In genomic region chr2:139198281-139198680, GRCm38 (mm10) we compare ENCODE assay signal across 23 mouse cellular contexts.
A peak's percentile ranks its signal among the peaks of the same experiment; 100 is the strongest.
DNase-seq lines count a peak whose midpoint lies in the region; ATAC-seq lines count a peak whose summit lies in the region.
"Had no signal": no experiment of that assay in that cellular context is flagged by ENCODE, and none has a peak within 500 bp of the region (broad histone marks: within the 10 kb centered on the region; RNA-seq: fewer than 3 reads in every experiment).

No protein-coding gene starts in this region.

- no peak overlapping the region for H3K27ac ChIP-seq in forebrain, embryonic 14.5 days (ENCODE audit: low read depth, low read length)
- H3K27ac ChIP-seq: embryonic facial prominence, embryonic 12.5 days; forebrain, embryonic 13.5 days; heart, embryonic 10.5 days; hindbrain, embryonic 12.5 days; liver, embryonic 12.5 days; midbrain, embryonic 15.5 days had no signal

- DNase-seq in cerebellum, adult 11 months = peak; percentile 34
- no peak for DNase-seq in cerebellum, postnatal 10 days
- peak; percentile 31 for DNase-seq in right cerebral cortex, adult 18-20 months
- DNase-seq in right cerebral cortex, postnatal 4 days = no peak
- peak; percentile 21 to 35 for DNase-seq in layer of hippocampus, adult 8-10 months (ENCODE audit: low spot score in 2 of 2)
- DNase-seq in adrenal gland, postnatal 14 days = no peak
- no peak for DNase-seq in forebrain, embryonic 14.5 days (ENCODE audit: low spot score)
- DNase-seq: adrenal gland, adult 8-10 months; kidney, adult 18-20 months; kidney, postnatal 10 days; lung, adult 2 months; right cerebral cortex, postnatal 25 days; thymus, postnatal 14 days had no signal

- 83% methylated on average over 2 of the region's 2 CpGs for WGBS in forebrain, embryonic 14.5 days

- H3K27me3 ChIP-seq in forebrain, embryonic 14.5 days (replicated peaks; ENCODE audit: control insufficient read depth, insufficient read depth, low read length) = no peaks in the 10 kb centered on the region
- H3K27me3 ChIP-seq: embryonic facial prominence, embryonic 12.5 days; forebrain, embryonic 13.5 days; hindbrain, embryonic 12.5 days; liver, embryonic 12.5 days; midbrain, embryonic 15.5 days; Patski had no signal

- H3K4me3 ChIP-seq in forebrain, embryonic 14.5 days (ENCODE audit: low read depth, low read length) = no peak overlapping the region
- H3K4me3 ChIP-seq: embryonic facial prominence, embryonic 12.5 days; erythroblast, embryonic 14.5 days; forebrain, embryonic 13.5 days; heart, embryonic 10.5 days; hindbrain, embryonic 12.5 days; liver, embryonic 12.5 days; midbrain, embryonic 15.5 days; myocyte had no signal

- no peaks in the 10 kb centered on the region for H3K9me3 ChIP-seq in forebrain, embryonic 14.5 days (replicated peaks; ENCODE audit: control insufficient read depth, low read length)
- H3K9me3 ChIP-seq: embryonic facial prominence, embryonic 12.5 days; forebrain, embryonic 13.5 days; heart, embryonic 10.5 days; hindbrain, embryonic 12.5 days; liver, embryonic 12.5 days; midbrain, embryonic 15.5 days had no signal

- no peak overlapping the region for H3K9ac ChIP-seq in forebrain, embryonic 14.5 days (ENCODE audit: low read length)
- H3K9ac ChIP-seq: embryonic facial prominence, embryonic 12.5 days; forebrain, embryonic 13.5 days; hindbrain, embryonic 12.5 days; liver, embryonic 12.5 days; midbrain, embryonic 15.5 days had no signal

- no peak for ATAC-seq in forebrain, embryonic 14.5 days
- ATAC-seq: CD4-positive, CD25-positive, alpha-beta regulatory T cell, adult 4 months; forebrain, embryonic 13.5 days; liver, embryonic 12.5 days; midbrain, embryonic 15.5 days; Patski had no signal

- no peaks in the 10 kb centered on the region for H3K4me1 ChIP-seq in forebrain, embryonic 14.5 days (ENCODE audit: control insufficient read depth, insufficient read depth, low read length)
- H3K4me1 ChIP-seq: embryonic facial prominence, embryonic 12.5 days; forebrain, embryonic 13.5 days; heart, embryonic 10.5 days; hindbrain, embryonic 12.5 days; liver, embryonic 12.5 days; midbrain, embryonic 15.5 days had no signal

- H3K4me2 ChIP-seq in forebrain, embryonic 14.5 days (ENCODE audit: low read length) = no peak overlapping the region
- H3K4me2 ChIP-seq: embryonic facial prominence, embryonic 12.5 days; forebrain, embryonic 13.5 days; hindbrain, embryonic 12.5 days; liver, embryonic 12.5 days; midbrain, embryonic 15.5 days had no signal

- no peaks in the 10 kb centered on the region for H3K36me3 ChIP-seq in forebrain, embryonic 14.5 days (ENCODE audit: control insufficient read depth, insufficient read depth, low read length)
- H3K36me3 ChIP-seq: embryonic facial prominence, embryonic 12.5 days; heart, embryonic 10.5 days; hindbrain, embryonic 12.5 days; liver, embryonic 12.5 days; midbrain, embryonic 15.5 days had no signal

Comparison
In these comparisons a context has a peak if more than half of its experiments do, and no peak if none do; other contexts are left out.
1. DNase-seq: peak in cerebellum, adult 11 months (single experiment), right cerebral cortex, adult 18-20 months (single experiment) and layer of hippocampus, adult 8-10 months (2 of 2); none in cerebellum, postnatal 10 days (0 of 2), right cerebral cortex, postnatal 4 days (single experiment), adrenal gland, postnatal 14 days (single experiment) and forebrain, embryonic 14.5 days (single experiment).